12 mouse cellular contexts compared by ENCODE assay signal in genomic region chr12:111437222-111437900, GRCm38 (mm10). TPM values are rescaled to one million over a fixed set of nuclear protein-coding genes. Genes with fewer than 3 reads are reported as not detected.
DNase-seq lines count a peak whose midpoint lies in the region; TF ChIP-seq lines count a peak whose summit lies in the region.
"Had no signal": no experiment of that assay in that cellular context is flagged by ENCODE, and none has a peak within 500 bp of the region (broad histone marks: within the 10 kb centered on the region; RNA-seq: fewer than 3 reads in every experiment).

No protein-coding gene starts in this region.

- TF ChIP-seq CTCF in spleen, adult 2 months (IDR thresholded peaks at IDR 0.05; ENCODE audit: extremely low read depth, insufficient read depth, insufficient read length, insufficient replicate concordance), result no peak
- no peak for TF ChIP-seq CTCF in small intestine, adult 2 months (IDR thresholded peaks at IDR 0.05; ENCODE audit: extremely low read depth, insufficient read length, insufficient replicate concordance, low read depth, low read length)
- no peak for TF ChIP-seq CTCF in left cerebral cortex, adult 2 months (IDR thresholded peaks at IDR 0.05)

- H3K27ac ChIP-seq in spleen, adult 2 months (ENCODE audit: insufficient read depth, low read length), result peak overlapping the region; percentile 57
- peak overlapping the region; percentile 76 for H3K27ac ChIP-seq in small intestine, adult 2 months (ENCODE audit: insufficient read depth, low read depth, low read length)
- no peak overlapping the region for H3K27ac ChIP-seq in left cerebral cortex, adult 2 months
- H3K27ac ChIP-seq: lung, embryonic 15.5 days had no signal

- TF ChIP-seq POLR2A in spleen, adult 2 months (IDR thresholded peaks at IDR 0.05; ENCODE audit: low read depth, low read length), result no peak
- no peak for TF ChIP-seq POLR2A in small intestine, adult 2 months (IDR thresholded peaks at IDR 0.05; ENCODE audit: low read depth, low read length)

- H3K4me3 ChIP-seq in spleen, adult 2 months (ENCODE audit: extremely low read depth, insufficient read depth, insufficient read length), result no peak overlapping the region
- H3K4me3 ChIP-seq in small intestine, adult 2 months (ENCODE audit: low read depth, low read length), result no peak overlapping the region
- no peak overlapping the region for H3K4me3 ChIP-seq in left cerebral cortex, adult 2 months
- H3K4me3 ChIP-seq: lung, embryonic 15.5 days had no signal

- DNase-seq in heart, adult 18-20 months, result peak; percentile 33 to 41
- no peak for DNase-seq in heart, postnatal 14 days
- no peak for DNase-seq in spleen, adult 2 months (ENCODE audit: low read depth in 1 of 2, low spot score in 2 of 2)
- no peak for DNase-seq in spleen, postnatal 36 days (ENCODE audit: low spot score in 2 of 2)
- DNase-seq in kidney, postnatal 25 days, result peak; percentile 40 to 56
- DNase-seq in gastrocnemius, postnatal 4 days (ENCODE audit: low spot score in 2 of 2), result no peak
- no peak for DNase-seq in left cerebral cortex, adult 2 months (ENCODE audit: extremely low spot score in 1 of 2, low spot score in 2 of 2)
- DNase-seq: B cell, adult 2 months; gastrocnemius, postnatal 14 days had no signal

- H3K27me3 ChIP-seq in spleen, adult 2 months (ENCODE audit: control insufficient read depth, insufficient read depth, low read length), result no peaks in the 10 kb centered on the region
- H3K27me3 ChIP-seq in small intestine, adult 2 months (ENCODE audit: control insufficient read depth, insufficient read depth, low read length), result 0 out of 2 replicates have a peak, but pooled peaks cover under 1% of the 10 kb centered on the region

- 21% methylated on average over 5 of the region's 5 CpGs for WGBS in spleen, adult 2 months
- WGBS in small intestine, adult 2 months, result 25% methylated on average over 5 of the region's 5 CpGs

- H3K4me1 ChIP-seq in spleen, adult 2 months (ENCODE audit: control insufficient read depth, insufficient read depth, insufficient read length), result no peaks in the 10 kb centered on the region; the same call in 1 of the 2 replicates
- H3K4me1 ChIP-seq in small intestine, adult 2 months (ENCODE audit: control insufficient read depth, insufficient read depth, insufficient read length, low read length), result peaks cover 45% of the 10 kb centered on the region

- intact Hi-C loops in heart, postnatal 14 days (cut with DNase I), result no loop called here
- intact Hi-C loops in left cerebral cortex, adult 2 months (cut with DNase I), result no loop called here

- no peaks in the 10 kb centered on the region for H3K36me3 ChIP-seq in spleen, adult 2 months (ENCODE audit: control insufficient read depth, insufficient read depth, low read length)
- H3K36me3 ChIP-seq in small intestine, adult 2 months (ENCODE audit: control insufficient read depth, insufficient read depth, low read length), result no peaks in the 10 kb centered on the region
- H3K36me3 ChIP-seq: lung, embryonic 15.5 days had no signal

RNA-seq across cellular contexts. Expression of gene Tnfaip2, which starts 4.9 kb away (rescaled TPM):
- total RNA-seq in heart, adult 18-20 months (2021), result 10 to 100 TPM; 45.1 to 52.6 TPM
- total RNA-seq in heart, postnatal 14 days (2021), result 10 to 100 TPM; 38.0 to 40.4 TPM
- polyA plus RNA-seq in spleen, adult 2 months (2012; rRNA removed), result 46.4 and 51.9 TPM in 2 replicates
- 10.2 and 16.4 TPM in 2 replicates for polyA plus RNA-seq in small intestine, adult 2 months (2012; rRNA removed)
- 10 to 100 TPM in 1 of 2 experiments, 1 to 10 TPM in 1; 7.0 to 10.2 TPM for total RNA-seq in gastrocnemius, postnatal 4 days (2021)
- under 1 TPM; 0.82 to 0.84 TPM for total RNA-seq in left cerebral cortex, adult 2 months (2021)

RNA-seq across cellular contexts. Expression of gene Exoc3l4, which starts 20.5 kb away (rescaled TPM):
- total RNA-seq in heart, adult 18-20 months (2021), result 1 to 10 TPM; 3.2 to 4.1 TPM
- total RNA-seq in heart, postnatal 14 days (2021), result 1 to 10 TPM; 4.1 to 5.5 TPM
- 36.2 and 50.4 TPM in 2 replicates for polyA plus RNA-seq in spleen, adult 2 months (2012; rRNA removed)
- polyA plus RNA-seq in small intestine, adult 2 months (2012; rRNA removed), result 356 and 552 TPM in 2 replicates
- total RNA-seq in gastrocnemius, postnatal 4 days (2021), result 1 to 10 TPM; 5.0 to 6.1 TPM
- total RNA-seq in left cerebral cortex, adult 2 months (2021), result under 1 TPM; 0.54 to 0.96 TPM

RNA-seq across cellular contexts. Expression of gene Lbhd2, which starts 30.8 kb away (rescaled TPM):
- total RNA-seq in heart, adult 18-20 months (2021), result not detected
- total RNA-seq in heart, postnatal 14 days (2021), result not detected
- 2.0 and 3.5 TPM in 2 replicates for polyA plus RNA-seq in spleen, adult 2 months (2012; rRNA removed)
- polyA plus RNA-seq in small intestine, adult 2 months (2012; rRNA removed), result not detected in 2 replicates
- total RNA-seq in gastrocnemius, postnatal 4 days (2021), result under 1 TPM in 1 of 2 experiments, not detected in 1; 0.59 TPM
- 1 to 10 TPM; 1.3 to 2.8 TPM for total RNA-seq in left cerebral cortex, adult 2 months (2021)
- total RNA-seq: gastrocnemius, postnatal 14 days; heart, postnatal 4 days had no signal

RNA-seq across cellular contexts. Expression of gene Gm266, which starts 48.3 kb away (rescaled TPM):
- total RNA-seq in heart, adult 18-20 months (2021), result not detected
- total RNA-seq in heart, postnatal 14 days (2021), result 1 to 10 TPM; 1.2 to 1.7 TPM
- polyA plus RNA-seq in spleen, adult 2 months (2012; rRNA removed), result 0.64 and 2.2 TPM in 2 replicates
- 0.43 and 0.53 TPM in 2 replicates for polyA plus RNA-seq in small intestine, adult 2 months (2012; rRNA removed)
- 1 to 10 TPM; 6.9 to 7.5 TPM for total RNA-seq in gastrocnemius, postnatal 4 days (2021)
- total RNA-seq in left cerebral cortex, adult 2 months (2021), result 1 to 10 TPM; 3.1 to 3.3 TPM

RNA-seq across cellular contexts. Expression of gene Cdc42bpb, which starts 59.8 kb away (rescaled TPM):
- 10 to 100 TPM; 52.7 to 57.6 TPM for total RNA-seq in heart, adult 18-20 months (2021)
- 10 to 100 TPM; 73.0 to 82.1 TPM for total RNA-seq in heart, postnatal 14 days (2021)
- polyA plus RNA-seq in spleen, adult 2 months (2012; rRNA removed), result 78.4 and 91.2 TPM in 2 replicates
- polyA plus RNA-seq in small intestine, adult 2 months (2012; rRNA removed), result 190 and 472 TPM in 2 replicates
- total RNA-seq in gastrocnemius, postnatal 4 days (2021), result 10 to 100 TPM; 69.1 to 74.5 TPM
- 100 to 1,000 TPM; 137 to 142 TPM for total RNA-seq in left cerebral cortex, adult 2 months (2021)

Comparison
In these comparisons a context has a peak if more than half of its experiments do, and no peak if none do; other contexts are left out.
1. DNase-seq: peak in heart, adult 18-20 months (2 of 2) and kidney, postnatal 25 days (2 of 2); none in heart, postnatal 14 days (0 of 2), spleen, adult 2 months (0 of 2), spleen, postnatal 36 days (0 of 2), gastrocnemius, postnatal 4 days (0 of 2) and left cerebral cortex, adult 2 months (0 of 2).
2. RNA of gene Tnfaip2, which starts 4.9 kb away (total RNA-seq): 45.1 to 52.6 TPM in heart, adult 18-20 months, 38.0 to 40.4 TPM in heart, postnatal 14 days and 7.0 to 10.2 TPM in gastrocnemius, postnatal 4 days; 0.82 to 0.84 TPM in left cerebral cortex, adult 2 months; every median in the first group is over 4 times any median in the second.